Mouse (Mus musculus): ENCODE results near the gene Gm20388.

- TF ChIP-seq CTCF (IDR thresholded peaks at IDR 0.05; ENCODE audit: borderline replicate concordance, extremely low read depth, insufficient read depth, insufficient read length) (no peak), POLR2A (IDR thresholded peaks at IDR 0.05; ENCODE audit: borderline replicate concordance, extremely low read depth, insufficient read depth, insufficient read length, poor library complexity, severe bottlenecking) (no peak)
Measured at GRCm38 (mm10) chr8:121727164-121727563, 1816.5 kb downstream of the Gm20388 start.

All from brain, embryonic 14.5 days (tissue).